Mouse (Mus musculus): Measurements from ENCODE around the gene Gm8180. TPM values are rescaled to one million over a fixed set of nuclear protein-coding genes. Genes with fewer than 3 reads are reported as not detected.
A peak's percentile ranks its signal among the peaks of the same experiment; 100 is the strongest.
"Not testable (repeated sequence)": the region's sequence is repeated elsewhere in the genome, so short reads cannot be mapped to it uniquely, and the experiment has no call there.

The Gm8180 gene
- not detected in 2 replicates for polyA plus RNA-seq (2015; fragmentation: Nextera tagmentation; extraction: Ambion mirVana)

- H3K27me3 ChIP-seq (ENCODE audit: control insufficient read depth, insufficient read depth, low read length); H3K36me3 ChIP-seq (ENCODE audit: control insufficient read depth, insufficient read depth); H3K9ac ChIP-seq (ENCODE audit: low read length); H3K27ac ChIP-seq (ENCODE audit: low read length); H3K9me3 ChIP-seq (replicated peaks; ENCODE audit: control insufficient read depth, low read length); H3K4me3 ChIP-seq (ENCODE audit: low read length); H3K4me2 ChIP-seq (ENCODE audit: low read depth, low read length); ATAC-seq (replicated peaks; ENCODE audit: extremely low read depth, insufficient read depth, low FRiP score); H3K4me1 ChIP-seq (ENCODE audit: control insufficient read depth, insufficient read depth, low read length): not testable (repeated sequence)
- WGBS: 78% methylated on average over 3 of the region's 3 CpGs
Measured at GRCm38 (mm10) chr14:43784645-43785044, at the start of gene Gm8180. Gm8180 (minus strand) TSS chr14:43784745.

DNA sequence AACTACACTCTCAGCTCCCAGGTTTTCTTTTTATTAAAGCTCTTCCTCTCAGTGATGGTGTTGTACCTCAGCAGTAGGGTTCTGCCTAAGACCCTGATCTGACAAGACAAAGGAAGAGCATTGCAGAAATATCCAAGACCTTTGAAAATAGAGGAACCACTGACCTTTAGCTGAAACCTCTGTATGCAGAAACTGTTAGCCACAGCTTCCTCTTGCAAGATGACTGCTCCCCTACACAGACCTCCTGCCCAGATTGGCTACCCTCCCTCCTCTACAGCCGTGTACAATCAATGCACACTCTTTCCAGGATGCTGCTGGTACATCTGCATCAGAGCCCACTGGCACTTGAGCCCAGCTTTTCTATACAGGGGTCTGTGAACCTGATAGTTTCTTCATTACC lies 45.8 kb upstream of the Gm8180 start:
- ATAC-seq (replicated peaks; ENCODE audit: extremely low read depth, insufficient read depth, low FRiP score); H3K27me3 ChIP-seq (ENCODE audit: control insufficient read depth, insufficient read depth, low read length); H3K9me3 ChIP-seq (replicated peaks; ENCODE audit: control insufficient read depth, low read length); H3K4me3 ChIP-seq (ENCODE audit: low read length); H3K4me2 ChIP-seq (ENCODE audit: low read depth, low read length); H3K9ac ChIP-seq (ENCODE audit: low read length); H3K4me1 ChIP-seq (ENCODE audit: control insufficient read depth, insufficient read depth, low read length); H3K27ac ChIP-seq (ENCODE audit: low read length); H3K36me3 ChIP-seq (ENCODE audit: control insufficient read depth, insufficient read depth): not testable (repeated sequence)
- WGBS: 24% methylated on average over 1 of the region's 1 CpGs

DNA sequence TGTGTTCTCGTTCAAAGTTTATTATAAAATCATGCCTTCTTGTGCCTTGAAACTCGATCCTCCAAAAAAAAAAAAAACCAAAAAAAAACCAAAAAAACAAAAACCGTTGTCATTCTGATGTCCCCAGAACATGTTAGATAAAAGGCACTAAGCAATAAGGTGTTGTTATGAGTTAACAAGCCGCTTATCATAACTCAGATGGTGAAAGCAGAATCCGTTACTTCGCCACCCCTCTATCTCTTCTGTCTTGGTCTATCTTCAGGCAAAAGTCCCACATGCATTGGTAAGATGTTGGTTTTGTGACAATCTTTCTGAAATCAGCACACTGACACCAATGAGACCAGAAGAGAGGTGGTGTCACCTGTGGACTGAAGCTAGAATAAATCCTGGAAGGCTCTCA lies 39.6 kb upstream of the Gm8180 start:
- not testable (repeated sequence) for H3K27me3 ChIP-seq (ENCODE audit: control insufficient read depth, insufficient read depth, low read length); H3K4me3 ChIP-seq (ENCODE audit: low read length); H3K4me1 ChIP-seq (ENCODE audit: control insufficient read depth, insufficient read depth, low read length); H3K27ac ChIP-seq (ENCODE audit: low read length); H3K9ac ChIP-seq (ENCODE audit: low read length); H3K4me2 ChIP-seq (ENCODE audit: low read depth, low read length); ATAC-seq (replicated peaks; ENCODE audit: extremely low read depth, insufficient read depth, low FRiP score); H3K9me3 ChIP-seq (replicated peaks; ENCODE audit: control insufficient read depth, low read length); H3K36me3 ChIP-seq (ENCODE audit: control insufficient read depth, insufficient read depth)
- WGBS: 83% methylated on average over 6 of the region's 6 CpGs

DNA sequence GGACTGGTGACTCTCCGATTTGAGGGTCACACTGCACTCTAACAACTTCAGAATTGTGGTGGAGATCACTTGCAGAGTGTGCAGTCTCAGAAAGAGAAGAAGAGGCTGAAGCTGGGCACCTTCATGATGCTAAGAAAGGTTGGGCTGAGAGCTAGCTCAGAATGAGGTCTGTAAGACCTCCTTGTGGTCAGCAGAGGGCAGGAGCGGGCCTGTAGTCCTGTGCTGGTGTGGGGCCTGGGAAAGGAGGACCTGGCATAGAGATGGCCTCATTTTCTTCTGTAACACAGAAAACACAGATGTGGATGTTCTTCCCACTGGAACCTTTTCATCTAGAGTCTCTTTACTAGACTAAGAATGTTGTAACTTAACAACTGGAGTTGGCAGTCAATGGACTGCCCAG lies 37.3 kb upstream of the Gm8180 start:
- not testable (repeated sequence) for H3K9ac ChIP-seq (ENCODE audit: low read length); ATAC-seq (replicated peaks; ENCODE audit: extremely low read depth, insufficient read depth, low FRiP score); H3K4me1 ChIP-seq (ENCODE audit: control insufficient read depth, insufficient read depth, low read length); H3K4me3 ChIP-seq (ENCODE audit: low read length); H3K36me3 ChIP-seq (ENCODE audit: control insufficient read depth, insufficient read depth); H3K27me3 ChIP-seq (ENCODE audit: control insufficient read depth, insufficient read depth, low read length); H3K27ac ChIP-seq (ENCODE audit: low read length); H3K9me3 ChIP-seq (replicated peaks; ENCODE audit: control insufficient read depth, low read length); H3K4me2 ChIP-seq (ENCODE audit: low read depth, low read length)
- WGBS: 43% methylated on average over 1 of the region's 2 CpGs

DNA sequence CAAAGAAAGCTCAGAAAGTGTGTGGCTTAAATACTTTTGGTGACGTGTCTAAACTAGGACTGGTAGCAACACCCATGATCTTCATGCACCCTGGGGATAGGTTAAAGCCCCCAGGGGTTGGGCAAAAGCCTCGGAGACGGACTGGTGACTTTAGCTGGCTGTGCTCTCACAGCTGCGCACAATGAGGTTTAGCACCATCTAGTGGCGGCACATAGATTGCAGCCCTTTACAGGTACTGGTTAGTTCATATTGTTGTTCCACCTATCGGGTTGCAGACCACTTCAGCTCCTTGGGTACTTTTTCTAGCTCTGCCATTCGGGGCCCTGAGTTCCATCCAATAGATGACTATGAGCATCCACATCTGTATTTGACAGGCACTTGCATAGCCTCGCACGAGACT lies 27.9 kb upstream of the Gm8180 start:
- not testable (repeated sequence) for H3K9ac ChIP-seq (ENCODE audit: low read length); H3K4me2 ChIP-seq (ENCODE audit: low read depth, low read length); H3K27ac ChIP-seq (ENCODE audit: low read length); H3K27me3 ChIP-seq (ENCODE audit: control insufficient read depth, insufficient read depth, low read length); H3K4me3 ChIP-seq (ENCODE audit: low read length); ATAC-seq (replicated peaks; ENCODE audit: extremely low read depth, insufficient read depth, low FRiP score); H3K4me1 ChIP-seq (ENCODE audit: control insufficient read depth, insufficient read depth, low read length); H3K36me3 ChIP-seq (ENCODE audit: control insufficient read depth, insufficient read depth); H3K9me3 ChIP-seq (replicated peaks; ENCODE audit: control insufficient read depth, low read length)
- 47% methylated on average over 6 of the region's 9 CpGs for WGBS

GRCm38 (mm10) chr14:43808142-43808541 lies 23.6 kb upstream of the Gm8180 start:
- not testable (repeated sequence) for H3K27me3 ChIP-seq (ENCODE audit: control insufficient read depth, insufficient read depth, low read length); ATAC-seq (replicated peaks; ENCODE audit: extremely low read depth, insufficient read depth, low FRiP score); H3K4me1 ChIP-seq (ENCODE audit: control insufficient read depth, insufficient read depth, low read length); H3K4me2 ChIP-seq (ENCODE audit: low read depth, low read length); H3K4me3 ChIP-seq (ENCODE audit: low read length); H3K9ac ChIP-seq (ENCODE audit: low read length); H3K36me3 ChIP-seq (ENCODE audit: control insufficient read depth, insufficient read depth); H3K9me3 ChIP-seq (replicated peaks; ENCODE audit: control insufficient read depth, low read length); H3K27ac ChIP-seq (ENCODE audit: low read length)
- WGBS: 73% methylated on average over 4 of the region's 4 CpGs

DNA sequence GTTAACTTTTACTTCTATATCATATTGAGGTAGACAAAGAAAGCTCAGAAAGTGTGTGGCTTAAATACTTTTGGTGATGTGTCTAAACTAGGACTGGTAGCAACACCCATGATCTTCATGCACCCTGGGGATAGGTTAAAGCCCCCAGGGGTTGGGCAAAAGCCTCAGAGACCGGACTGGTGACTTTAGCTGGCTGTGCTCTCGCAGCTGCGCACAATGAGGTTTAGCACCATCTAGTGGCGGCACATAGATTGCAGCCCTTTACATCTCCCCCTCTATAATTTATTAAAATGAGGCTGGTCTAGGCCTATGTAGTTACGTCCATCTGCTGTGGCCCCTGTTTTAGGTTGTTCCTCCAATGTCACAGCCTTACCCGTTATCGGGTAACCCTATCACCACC lies 19.9 kb upstream of the Gm8180 start:
- not testable (repeated sequence) for H3K27me3 ChIP-seq (ENCODE audit: control insufficient read depth, insufficient read depth, low read length); H3K9me3 ChIP-seq (replicated peaks; ENCODE audit: control insufficient read depth, low read length); H3K36me3 ChIP-seq (ENCODE audit: control insufficient read depth, insufficient read depth); H3K9ac ChIP-seq (ENCODE audit: low read length); H3K4me1 ChIP-seq (ENCODE audit: control insufficient read depth, insufficient read depth, low read length); H3K4me2 ChIP-seq (ENCODE audit: low read depth, low read length); H3K4me3 ChIP-seq (ENCODE audit: low read length); ATAC-seq (replicated peaks; ENCODE audit: extremely low read depth, insufficient read depth, low FRiP score); H3K27ac ChIP-seq (ENCODE audit: low read length)
- 11% methylated on average over 7 of the region's 7 CpGs for WGBS

GRCm38 (mm10) chr14:43796905-43797470 lies 12.4 kb upstream of the Gm8180 start:
- H3K4me2 ChIP-seq (ENCODE audit: low read depth, low read length): peak overlapping the region; percentile 55
- H3K9ac ChIP-seq (ENCODE audit: low read length): peak overlapping the region; percentile 26
- H3K4me3 ChIP-seq (ENCODE audit: low read length): peak overlapping the region; percentile 30
- not testable (repeated sequence) for H3K27me3 ChIP-seq (ENCODE audit: control insufficient read depth, insufficient read depth, low read length); H3K27ac ChIP-seq (ENCODE audit: low read length); H3K9me3 ChIP-seq (replicated peaks; ENCODE audit: control insufficient read depth, low read length); H3K4me1 ChIP-seq (ENCODE audit: control insufficient read depth, insufficient read depth, low read length); H3K36me3 ChIP-seq (ENCODE audit: control insufficient read depth, insufficient read depth); ATAC-seq (replicated peaks; ENCODE audit: extremely low read depth, insufficient read depth, low FRiP score)
- WGBS: 9% methylated on average over 22 of the region's 23 CpGs

- no peaks in the 10 kb centered on the region for H3K9me3 ChIP-seq (replicated peaks; ENCODE audit: control insufficient read depth, low read length)
- 22% methylated on average over 14 of the region's 14 CpGs for WGBS
- H3K9ac ChIP-seq (ENCODE audit: low read length): no peak overlapping the region; the same call in 1 of the 2 replicates
- no peak overlapping the region for H3K27ac ChIP-seq (ENCODE audit: low read length)
- ATAC-seq (replicated peaks; ENCODE audit: extremely low read depth, insufficient read depth, low FRiP score): no peak
- H3K4me2 ChIP-seq (ENCODE audit: low read depth, low read length): peak overlapping the region; percentile 55
- no peaks in the 10 kb centered on the region for H3K4me1 ChIP-seq (ENCODE audit: control insufficient read depth, insufficient read depth, low read length)
- no peaks in the 10 kb centered on the region for H3K36me3 ChIP-seq (ENCODE audit: control insufficient read depth, insufficient read depth)
- H3K4me3 ChIP-seq (ENCODE audit: low read length): peak overlapping the region; percentile 30
- no peaks in the 10 kb centered on the region for H3K27me3 ChIP-seq (ENCODE audit: control insufficient read depth, insufficient read depth, low read length)
Measured at GRCm38 (mm10) chr14:43796069-43796904, 11.7 kb upstream of the Gm8180 start.
